In genomic region chr2:35174100-35174499, GRCm38 (mm10) we compare ENCODE assay signal across 11 mouse cellular contexts. TPM values are rescaled to one million over a fixed set of nuclear protein-coding genes. Genes with fewer than 3 reads are reported as not detected.
A peak's percentile ranks its signal among the peaks of the same experiment; 100 is the strongest.
DNase-seq lines count a peak whose midpoint lies in the region; ATAC-seq and TF ChIP-seq lines count a peak whose summit lies in the region.
"Had no signal": no experiment of that assay in that cellular context is flagged by ENCODE, and none has a peak within 500 bp of the region (broad histone marks: within the 10 kb centered on the region; RNA-seq: fewer than 3 reads in every experiment).

No protein-coding gene starts in this region.

- H3K9me3 ChIP-seq in heart, embryonic 11.5 days (replicated peaks; ENCODE audit: control insufficient read depth, low read length) = no peaks in the 10 kb centered on the region
- no peaks in the 10 kb centered on the region for H3K9me3 ChIP-seq in lung, embryonic 16.5 days (ENCODE audit: control insufficient read depth, low read length)
- no peaks in the 10 kb centered on the region for H3K9me3 ChIP-seq in heart, postnatal 0 days (replicated peaks; ENCODE audit: control insufficient read depth, low read length)
- no peaks in the 10 kb centered on the region for H3K9me3 ChIP-seq in stomach, embryonic 15.5 days
- H3K9me3 ChIP-seq: neural tube, embryonic 12.5 days had no signal

- peaks cover 11% of the 10 kb centered on the region; the same call in 1 of the 2 replicates for H3K4me1 ChIP-seq in heart, embryonic 11.5 days (ENCODE audit: control insufficient read depth, insufficient read depth, low read length)
- peaks cover 9% of the 10 kb centered on the region for H3K4me1 ChIP-seq in lung, embryonic 16.5 days (replicated peaks; ENCODE audit: control insufficient read depth, insufficient read depth, low read length)
- H3K4me1 ChIP-seq in heart, postnatal 0 days (ENCODE audit: control insufficient read depth, insufficient read depth) = peaks cover 4% of the 10 kb centered on the region; the same call in 1 of the 2 replicates
- H3K4me1 ChIP-seq in stomach, embryonic 15.5 days = no peaks in the 10 kb centered on the region
- H3K4me1 ChIP-seq: neural tube, embryonic 12.5 days had no signal

- H3K36me3 ChIP-seq in heart, embryonic 11.5 days (ENCODE audit: control insufficient read depth, insufficient read depth, low read length) = peaks cover 53% of the 10 kb centered on the region
- H3K36me3 ChIP-seq in lung, embryonic 16.5 days (ENCODE audit: control insufficient read depth, insufficient read depth, low read length) = peaks cover 44% of the 10 kb centered on the region
- H3K36me3 ChIP-seq in heart, postnatal 0 days (replicated peaks; ENCODE audit: control insufficient read depth, insufficient read depth, low read length) = peaks cover 87% of the 10 kb centered on the region
- H3K36me3 ChIP-seq in stomach, embryonic 15.5 days = peaks cover 40% of the 10 kb centered on the region

- 34% methylated on average over 5 of the region's 5 CpGs for WGBS in heart, embryonic 11.5 days (ENCODE audit: insufficient replicate concordance)
- 16% methylated on average over 5 of the region's 5 CpGs for WGBS in lung, embryonic 16.5 days
- WGBS in heart, postnatal 0 days = 30% methylated on average over 5 of the region's 5 CpGs
- WGBS in stomach, embryonic 15.5 days = 32% methylated on average over 5 of the region's 5 CpGs

- 0 out of 2 replicates have a peak overlapping the region, but pooled peaks have one; percentile 29 for H3K27ac ChIP-seq in heart, embryonic 11.5 days (ENCODE audit: low read depth, low read length)
- H3K27ac ChIP-seq in lung, embryonic 16.5 days (ENCODE audit: low read length) = peak overlapping the region; percentile 12; the same call in 1 of the 2 replicates
- peak overlapping the region; percentile 40; the same call in 1 of the 2 replicates for H3K27ac ChIP-seq in heart, postnatal 0 days (ENCODE audit: low read depth)
- no peak overlapping the region for H3K27ac ChIP-seq in stomach, embryonic 15.5 days
- H3K27ac ChIP-seq: neural tube, embryonic 12.5 days had no signal

- 0 out of 2 replicates have a peak overlapping the region, but pooled peaks have one; percentile 34 for H3K9ac ChIP-seq in heart, embryonic 11.5 days (ENCODE audit: low read depth, low read length)
- H3K9ac ChIP-seq in lung, embryonic 16.5 days (ENCODE audit: low read length) = no peak overlapping the region; the same call in 1 of the 2 replicates
- H3K9ac ChIP-seq in heart, postnatal 0 days (replicated peaks; ENCODE audit: low read depth, low read length) = no peak overlapping the region
- no peak overlapping the region for H3K9ac ChIP-seq in stomach, embryonic 15.5 days
- H3K9ac ChIP-seq: neural tube, embryonic 12.5 days had no signal

- DNase-seq in heart, adult 9 months (ENCODE audit: low spot score in 2 of 2) = no peak
- no peak for DNase-seq in lung, adult 18-20 months
- DNase-seq in heart, postnatal 0 days (ENCODE audit: low spot score) = no peak
- no peak for DNase-seq in adrenal gland, adult 2 months
- DNase-seq in layer of hippocampus, postnatal 14 days (ENCODE audit: low spot score in 2 of 2) = no peak
- DNase-seq: cerebellum, adult 11-12 months; right cerebral cortex, postnatal 25 days had no signal

- TF ChIP-seq CTCF in heart, postnatal 0 days (IDR thresholded peaks at IDR 0.05; ENCODE audit: low read depth) = no peak

- H3K4me2 ChIP-seq in heart, embryonic 11.5 days = no peak overlapping the region
- no peak overlapping the region for H3K4me2 ChIP-seq in lung, embryonic 16.5 days (ENCODE audit: low read depth, low read length)
- H3K4me2 ChIP-seq in heart, postnatal 0 days (ENCODE audit: low read depth, low read length) = no peak overlapping the region
- no peak overlapping the region for H3K4me2 ChIP-seq in stomach, embryonic 15.5 days
- H3K4me2 ChIP-seq: neural tube, embryonic 12.5 days had no signal

- no peak for TF ChIP-seq EP300 in heart, postnatal 0 days (IDR thresholded peaks at IDR 0.05; ENCODE audit: low read depth)

- ATAC-seq in heart, embryonic 11.5 days (replicated peaks; ENCODE audit: insufficient number of reproducible peaks, low FRiP score, low TSS enrichment) = no peak
- ATAC-seq in lung, embryonic 16.5 days (ENCODE audit: low read depth) = peak; percentile 34; the same call in 1 of the 2 replicates
- ATAC-seq in heart, postnatal 0 days (ENCODE audit: insufficient read depth, low read depth) = no peak
- ATAC-seq in stomach, embryonic 15.5 days (ENCODE audit: insufficient read depth, low FRiP score, low read depth) = 0 out of 2 replicates have a peak, but pooled peaks have one; percentile 23

- H3K27me3 ChIP-seq in heart, embryonic 11.5 days (ENCODE audit: control insufficient read depth, insufficient read depth, low read length) = no peaks in the 10 kb centered on the region
- no peaks in the 10 kb centered on the region for H3K27me3 ChIP-seq in lung, embryonic 16.5 days (ENCODE audit: control insufficient read depth, insufficient read depth, low read depth, low read length)
- H3K27me3 ChIP-seq in heart, postnatal 0 days (ENCODE audit: control insufficient read depth, insufficient read depth, low read length) = no peaks in the 10 kb centered on the region
- no peaks in the 10 kb centered on the region for H3K27me3 ChIP-seq in stomach, embryonic 15.5 days (replicated peaks)
- H3K27me3 ChIP-seq: neural tube, embryonic 12.5 days had no signal

- no peak overlapping the region for H3K4me3 ChIP-seq in heart, embryonic 11.5 days (ENCODE audit: low read depth, low read length)
- no peak overlapping the region for H3K4me3 ChIP-seq in lung, embryonic 16.5 days (ENCODE audit: low read length)
- no peak overlapping the region for H3K4me3 ChIP-seq in heart, postnatal 0 days (ENCODE audit: low read depth, low read length)
- no peak overlapping the region for H3K4me3 ChIP-seq in stomach, embryonic 15.5 days (replicated peaks)
- H3K4me3 ChIP-seq: neural tube, embryonic 12.5 days had no signal

RNA-seq across cellular contexts. Expression of gene Rab14, which starts 26.8 kb away (rescaled TPM):
- polyA plus RNA-seq in heart, embryonic 11.5 days (2014; fragmentation: Nextera tagmentation; extraction: Ambion mirVana) = 212 and 239 TPM in 2 replicates
- polyA plus RNA-seq in lung, embryonic 16.5 days (2015; fragmentation: Nextera tagmentation; extraction: Ambion mirVana) = 349 and 387 TPM in 2 replicates
- 83.8 and 130 TPM in 2 replicates for total RNA-seq in heart, postnatal 0 days (2014; rRNA removed; ENCODE audit: low replicate concordance)
- polyA plus RNA-seq in heart, postnatal 0 days (2015; fragmentation: Nextera tagmentation; extraction: Ambion mirVana) = 346 and 349 TPM in 2 replicates
- polyA plus RNA-seq in stomach, embryonic 15.5 days (2015; fragmentation: Nextera tagmentation; extraction: Ambion mirVana) = 283 and 304 TPM in 2 replicates
- total RNA-seq in adrenal gland, adult 2 months (2021) = 100 to 1,000 TPM; 209 to 246 TPM
- polyA plus RNA-seq in adrenal gland, adult 2 months (2012; rRNA removed) = 3,789 and 4,325 TPM in 2 replicates
- total RNA-seq in layer of hippocampus, postnatal 14 days (2021) = 100 to 1,000 TPM; 229 to 234 TPM

Comparison
In these comparisons a context has a peak if more than half of its experiments do, and no peak if none do; other contexts are left out.
1. ATAC-seq: peak in lung, embryonic 16.5 days (single experiment) and stomach, embryonic 15.5 days (single experiment); none in heart, embryonic 11.5 days (single experiment) and heart, postnatal 0 days (single experiment).